ENCODE assay signal across 8 mouse cellular contexts in genomic region chr4:119112256-119112885, GRCm38 (mm10). TPM values are rescaled to one million over a fixed set of nuclear protein-coding genes. Genes with fewer than 3 reads are reported as not detected.
DNase-seq lines count a peak whose midpoint lies in the region; ATAC-seq and TF ChIP-seq lines count a peak whose summit lies in the region.

No protein-coding gene starts in this region.

- H3K27me3 ChIP-seq in embryonic facial prominence, embryonic 12.5 days, result no peaks in the 10 kb centered on the region
- H3K27me3 ChIP-seq in hindbrain, embryonic 15.5 days, result no peaks in the 10 kb centered on the region
- no peaks in the 10 kb centered on the region for H3K27me3 ChIP-seq in midbrain, embryonic 15.5 days (replicated peaks)

- H3K36me3 ChIP-seq in embryonic facial prominence, embryonic 12.5 days, result 0 out of 2 replicates have a peak, but pooled peaks cover 3% of the 10 kb centered on the region
- no peaks in the 10 kb centered on the region for H3K36me3 ChIP-seq in hindbrain, embryonic 15.5 days
- H3K36me3 ChIP-seq in midbrain, embryonic 15.5 days (replicated peaks), result no peaks in the 10 kb centered on the region

- H3K9me3 ChIP-seq in embryonic facial prominence, embryonic 12.5 days, result no peaks in the 10 kb centered on the region
- no peaks in the 10 kb centered on the region for H3K9me3 ChIP-seq in hindbrain, embryonic 15.5 days
- no peaks in the 10 kb centered on the region for H3K9me3 ChIP-seq in midbrain, embryonic 15.5 days

- 0 out of 2 replicates have a peak overlapping the region, but pooled peaks have one; percentile 1 for H3K9ac ChIP-seq in embryonic facial prominence, embryonic 12.5 days
- no peak overlapping the region for H3K9ac ChIP-seq in hindbrain, embryonic 15.5 days
- no peak overlapping the region for H3K9ac ChIP-seq in midbrain, embryonic 15.5 days

- H3K4me2 ChIP-seq in embryonic facial prominence, embryonic 12.5 days (replicated peaks), result peak overlapping the region; percentile 70; the same call in 1 of the 2 replicates
- peak overlapping the region; percentile 84 for H3K4me2 ChIP-seq in hindbrain, embryonic 15.5 days
- H3K4me2 ChIP-seq in midbrain, embryonic 15.5 days, result peak overlapping the region; percentile 9; the same call in 1 of the 2 replicates

- no peak for TF ChIP-seq CTCF in left cerebral cortex, adult 2 months (IDR thresholded peaks at IDR 0.05)

- H3K4me1 ChIP-seq in embryonic facial prominence, embryonic 12.5 days, result peaks cover 36% of the 10 kb centered on the region
- H3K4me1 ChIP-seq in hindbrain, embryonic 15.5 days (replicated peaks), result peaks cover 31% of the 10 kb centered on the region
- peaks cover 20% of the 10 kb centered on the region; the same call in 1 of the 2 replicates for H3K4me1 ChIP-seq in midbrain, embryonic 15.5 days

- peak overlapping the region; percentile 53 for H3K27ac ChIP-seq in left cerebral cortex, adult 2 months
- no peak overlapping the region for H3K27ac ChIP-seq in embryonic facial prominence, embryonic 12.5 days
- peak overlapping the region; percentile 32; the same call in 1 of the 2 replicates for H3K27ac ChIP-seq in hindbrain, embryonic 15.5 days (replicated peaks)
- no peak overlapping the region for H3K27ac ChIP-seq in midbrain, embryonic 15.5 days

- intact Hi-C loops in left cerebral cortex, adult 2 months (cut with DNase I), result no loop called here

- H3K4me3 ChIP-seq in left cerebral cortex, adult 2 months, result peak overlapping the region; percentile 99
- H3K4me3 ChIP-seq in embryonic facial prominence, embryonic 12.5 days, result no peak overlapping the region
- H3K4me3 ChIP-seq in hindbrain, embryonic 15.5 days, result no peak overlapping the region
- H3K4me3 ChIP-seq in midbrain, embryonic 15.5 days, result no peak overlapping the region

- 41% methylated on average over 2 of the region's 2 CpGs for WGBS in embryonic facial prominence, embryonic 12.5 days
- 25% methylated on average over 2 of the region's 2 CpGs for WGBS in hindbrain, embryonic 15.5 days
- WGBS in midbrain, embryonic 15.5 days, result 23% methylated on average over 2 of the region's 2 CpGs

- no peak for ATAC-seq in embryonic facial prominence, embryonic 12.5 days (ENCODE audit: insufficient number of reproducible peaks, insufficient read depth, low FRiP score, low TSS enrichment)
- no peak for ATAC-seq in hindbrain, embryonic 15.5 days (ENCODE audit: low FRiP score, low read depth)
- no peak for ATAC-seq in midbrain, embryonic 15.5 days (replicated peaks)

- no peak for DNase-seq in left cerebral cortex, adult 2 months (ENCODE audit: extremely low spot score in 1 of 2, low spot score in 2 of 2)
- no peak for DNase-seq in left cerebral cortex, adult 18-20 months (ENCODE audit: low spot score in 2 of 2)
- DNase-seq in ovary, postnatal 10 days (ENCODE audit: low spot score), result no peak
- no peak for DNase-seq in thymus, postnatal 10 days (ENCODE audit: low spot score in 2 of 2)
- no peak for DNase-seq in gastrocnemius, postnatal 4 days (ENCODE audit: low spot score in 2 of 2)

RNA-seq across cellular contexts. Expression of gene Slc2a1, which starts 3.9 kb away (rescaled TPM):
- total RNA-seq in left cerebral cortex, adult 2 months (2021), result 100 to 1,000 TPM in 1 of 2 experiments, 10 to 100 TPM in 1; 92.2 to 127 TPM
- 10 to 100 TPM; 75.2 to 91.1 TPM for total RNA-seq in left cerebral cortex, adult 18-20 months (2021)
- polyA plus RNA-seq in embryonic facial prominence, embryonic 12.5 days (2016; fragmentation: Nextera tagmentation; extraction: Ambion mirVana), result 109 and 111 TPM in 2 replicates
- 89.6 and 90.3 TPM in 2 replicates for polyA plus RNA-seq in hindbrain, embryonic 15.5 days (2015; fragmentation: Nextera tagmentation; extraction: Ambion mirVana)
- 96.1 and 97.6 TPM in 2 replicates for polyA plus RNA-seq in midbrain, embryonic 15.5 days (2015; fragmentation: Nextera tagmentation; extraction: Ambion mirVana)
- total RNA-seq in gastrocnemius, postnatal 4 days (2021), result 1 to 10 TPM; 5.8 to 7.0 TPM

Comparison
In these comparisons a context has a peak if more than half of its experiments do, and no peak if none do; other contexts are left out.
1. H3K27ac ChIP-seq: peak in left cerebral cortex, adult 2 months (single experiment) and hindbrain, embryonic 15.5 days (single experiment); none in embryonic facial prominence, embryonic 12.5 days (single experiment) and midbrain, embryonic 15.5 days (single experiment).
2. H3K4me2 ChIP-seq: peak in every context shown above with its lines; median percentile 84 in hindbrain, embryonic 15.5 days; 70 in embryonic facial prominence, embryonic 12.5 days; 9 in midbrain, embryonic 15.5 days.
3. RNA of gene Slc2a1, which starts 3.9 kb away (total RNA-seq): 92.2 to 127 TPM in left cerebral cortex, adult 2 months and 75.2 to 91.1 TPM in left cerebral cortex, adult 18-20 months; 5.8 to 7.0 TPM in gastrocnemius, postnatal 4 days; every median in the first group is over 4 times any median in the second.